Comparison of ENCODE assay signal across 7 mouse cellular contexts in genomic region chr15:82911965-82912337, GRCm38 (mm10).
DNase-seq lines count a peak whose midpoint lies in the region; ATAC-seq and TF ChIP-seq lines count a peak whose summit lies in the region.

No protein-coding gene starts in this region.

- peak overlapping the region; percentile 52 for H3K4me2 ChIP-seq in lung, embryonic 16.5 days (ENCODE audit: low read depth, low read length)
- H3K4me2 ChIP-seq in embryonic facial prominence, embryonic 13.5 days: peak overlapping the region; percentile 72
- peak overlapping the region; percentile 51 for H3K4me2 ChIP-seq in intestine, postnatal 0 days (replicated peaks; ENCODE audit: low read depth)

- peak overlapping the region; percentile 43; the same call in 1 of the 2 replicates for H3K9ac ChIP-seq in lung, embryonic 16.5 days (ENCODE audit: low read length)
- H3K9ac ChIP-seq in embryonic facial prominence, embryonic 13.5 days: peak overlapping the region; percentile 67
- no peak overlapping the region for H3K9ac ChIP-seq in intestine, postnatal 0 days (ENCODE audit: low read depth, low read length)

- H3K4me3 ChIP-seq in lung, embryonic 16.5 days (ENCODE audit: low read length): peak overlapping the region; percentile 26
- peak overlapping the region; percentile 37 for H3K4me3 ChIP-seq in embryonic facial prominence, embryonic 13.5 days
- H3K4me3 ChIP-seq in intestine, postnatal 0 days (ENCODE audit: low read depth, low read length): 0 out of 2 replicates have a peak overlapping the region, but pooled peaks have one; percentile 16

- peaks cover 7% of the 10 kb centered on the region for H3K4me1 ChIP-seq in lung, embryonic 16.5 days (replicated peaks; ENCODE audit: control insufficient read depth, insufficient read depth, low read length)
- peaks cover 71% of the 10 kb centered on the region for H3K4me1 ChIP-seq in embryonic facial prominence, embryonic 13.5 days
- H3K4me1 ChIP-seq in intestine, postnatal 0 days (replicated peaks; ENCODE audit: control insufficient read depth, insufficient read depth, low read length): no peaks in the 10 kb centered on the region

- no peak for TF ChIP-seq CTCF in intestine, postnatal 0 days (IDR thresholded peaks at IDR 0.05; ENCODE audit: low read depth)

- 6% methylated on average over 13 of the region's 13 CpGs for WGBS in lung, embryonic 16.5 days
- 4% methylated on average over 13 of the region's 13 CpGs for WGBS in embryonic facial prominence, embryonic 13.5 days
- 13% methylated on average over 13 of the region's 13 CpGs for WGBS in intestine, postnatal 0 days

- no peaks in the 10 kb centered on the region for H3K9me3 ChIP-seq in lung, embryonic 16.5 days (ENCODE audit: control insufficient read depth, low read length)
- H3K9me3 ChIP-seq in embryonic facial prominence, embryonic 13.5 days: no peaks in the 10 kb centered on the region
- no peaks in the 10 kb centered on the region for H3K9me3 ChIP-seq in intestine, postnatal 0 days (ENCODE audit: control insufficient read depth)

- H3K36me3 ChIP-seq in lung, embryonic 16.5 days (ENCODE audit: control insufficient read depth, insufficient read depth, low read length): no peaks in the 10 kb centered on the region
- no peaks in the 10 kb centered on the region for H3K36me3 ChIP-seq in embryonic facial prominence, embryonic 13.5 days
- no peaks in the 10 kb centered on the region for H3K36me3 ChIP-seq in intestine, postnatal 0 days (ENCODE audit: control insufficient read depth, insufficient read depth)
- no peaks in the 10 kb centered on the region for H3K36me3 ChIP-seq in splenic B cell, adult 2 months (ENCODE audit: control insufficient read depth, insufficient read depth, low read length, poor library complexity, severe bottlenecking)

- no peak for DNase-seq in lung, postnatal 36 days
- DNase-seq in splenic B cell, adult 2 months (ENCODE audit: low read depth, low spot score): peak; percentile 34
- DNase-seq in gastrocnemius, postnatal 25 days: no peak
- no peak for DNase-seq in kidney, adult 11 months

- ATAC-seq in lung, embryonic 16.5 days (ENCODE audit: low read depth): 0 out of 2 replicates have a peak, but pooled peaks have one; percentile 32
- no peak for ATAC-seq in embryonic facial prominence, embryonic 13.5 days (ENCODE audit: insufficient number of reproducible peaks, insufficient read depth, low FRiP score, low TSS enrichment, low read depth)
- ATAC-seq in intestine, postnatal 0 days: no peak

- H3K27me3 ChIP-seq in lung, embryonic 16.5 days (ENCODE audit: control insufficient read depth, insufficient read depth, low read depth, low read length): peaks cover 14% of the 10 kb centered on the region
- H3K27me3 ChIP-seq in embryonic facial prominence, embryonic 13.5 days: peaks cover 25% of the 10 kb centered on the region
- peaks cover 16% of the 10 kb centered on the region; the same call in 1 of the 2 replicates for H3K27me3 ChIP-seq in intestine, postnatal 0 days (replicated peaks; ENCODE audit: control insufficient read depth, insufficient read depth, low read length)
- no peaks in the 10 kb centered on the region for H3K27me3 ChIP-seq in splenic B cell, adult 2 months (ENCODE audit: control insufficient read depth, insufficient read depth, low read length, poor library complexity, severe bottlenecking)

- H3K27ac ChIP-seq in lung, embryonic 16.5 days (ENCODE audit: low read length): no peak overlapping the region
- no peak overlapping the region for H3K27ac ChIP-seq in embryonic facial prominence, embryonic 13.5 days
- H3K27ac ChIP-seq in intestine, postnatal 0 days (ENCODE audit: low read depth, low read length): no peak overlapping the region
